Comparison of ENCODE assay signal across 17 mouse cellular contexts in the genomic region with DNA sequence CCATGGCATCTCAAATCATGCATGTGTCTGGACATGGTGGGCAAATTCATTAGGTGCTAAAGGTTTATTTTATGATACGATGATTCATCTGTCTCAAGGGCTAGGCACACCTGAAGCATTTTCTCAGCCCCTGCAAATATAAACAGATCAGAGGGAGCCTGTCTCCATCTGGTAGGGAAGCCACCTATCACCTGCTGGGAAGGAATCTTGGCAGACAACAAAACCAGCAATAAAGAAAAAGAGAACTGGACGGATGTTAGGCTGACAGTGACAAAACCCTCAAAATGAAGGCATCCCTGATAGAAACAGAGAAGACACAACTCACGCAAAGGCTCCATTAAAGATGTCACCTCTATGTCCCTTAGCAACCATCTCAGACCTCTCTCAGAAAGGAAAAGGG. TPM values are rescaled to one million over a fixed set of nuclear protein-coding genes. Genes with fewer than 3 reads are reported as not detected.
DNase-seq lines count a peak whose midpoint lies in the region; ATAC-seq lines count a peak whose summit lies in the region.
"Had no signal": no experiment of that assay in that cellular context is flagged by ENCODE, and none has a peak within 500 bp of the region (broad histone marks: within the 10 kb centered on the region; RNA-seq: fewer than 3 reads in every experiment).

No protein-coding gene starts in this region.

- intact Hi-C loops in heart, postnatal 10 days (cut with DNase I), result loop anchor here (1.0 kb wide), 1 partner anchor 30 kb away; no protein-coding TSS in a partner anchor

- peaks cover 52% of the 10 kb centered on the region for H3K4me1 ChIP-seq in heart, embryonic 15.5 days (replicated peaks)
- H3K4me1 ChIP-seq in midbrain, embryonic 14.5 days (ENCODE audit: control insufficient read depth, insufficient read depth, low read length), result no peaks in the 10 kb centered on the region
- peaks cover 3% of the 10 kb centered on the region; the same call in 1 of the 2 replicates for H3K4me1 ChIP-seq in midbrain, embryonic 11.5 days (ENCODE audit: control insufficient read depth, insufficient read depth, low read length)
- H3K4me1 ChIP-seq in neural tube, embryonic 15.5 days, result peaks cover 19% of the 10 kb centered on the region

- peak overlapping the region; percentile 46; the same call in 1 of the 2 replicates for H3K27ac ChIP-seq in heart, embryonic 15.5 days
- no peak overlapping the region for H3K27ac ChIP-seq in midbrain, embryonic 14.5 days (replicated peaks; ENCODE audit: low read depth, low read length)
- no peak overlapping the region for H3K27ac ChIP-seq in midbrain, embryonic 11.5 days (ENCODE audit: low read depth, low read length)
- H3K27ac ChIP-seq in neural tube, embryonic 15.5 days (replicated peaks), result no peak overlapping the region
- H3K27ac ChIP-seq: stomach, embryonic 15.5 days had no signal

- no peaks in the 10 kb centered on the region for H3K9me3 ChIP-seq in heart, embryonic 15.5 days (replicated peaks)
- no peaks in the 10 kb centered on the region for H3K9me3 ChIP-seq in midbrain, embryonic 14.5 days (ENCODE audit: control insufficient read depth, low read length)
- no peaks in the 10 kb centered on the region for H3K9me3 ChIP-seq in midbrain, embryonic 11.5 days (ENCODE audit: control insufficient read depth, low read length)
- H3K9me3 ChIP-seq in neural tube, embryonic 15.5 days (replicated peaks), result no peaks in the 10 kb centered on the region
- H3K9me3 ChIP-seq: stomach, embryonic 15.5 days had no signal

- peak; percentile 41 for DNase-seq in cerebellum, adult 11 months
- no peak for DNase-seq in cerebellum, adult 8-10 months
- no peak for DNase-seq in heart, postnatal 10 days
- no peak for DNase-seq in midbrain, embryonic 14.5 days
- no peak for DNase-seq in midbrain, embryonic 11.5 days (ENCODE audit: low spot score, missing footprints)
- DNase-seq: adrenal gland, adult 8-10 months; kidney, adult 18-20 months; kidney, postnatal 25 days; lung, adult 2 months; lung, postnatal 4 days had no signal

- H3K4me3 ChIP-seq in heart, embryonic 15.5 days, result peak overlapping the region; percentile 71
- no peak overlapping the region for H3K4me3 ChIP-seq in midbrain, embryonic 14.5 days (replicated peaks; ENCODE audit: low read depth, low read length)
- H3K4me3 ChIP-seq in midbrain, embryonic 11.5 days (ENCODE audit: low read depth, low read length), result no peak overlapping the region
- H3K4me3 ChIP-seq in neural tube, embryonic 15.5 days (replicated peaks), result no peak overlapping the region
- H3K4me3 ChIP-seq: stomach, embryonic 15.5 days had no signal

- H3K9ac ChIP-seq in heart, embryonic 15.5 days, result peak overlapping the region; percentile 18; the same call in 1 of the 2 replicates
- no peak overlapping the region for H3K9ac ChIP-seq in midbrain, embryonic 14.5 days (replicated peaks; ENCODE audit: low read length)
- no peak overlapping the region for H3K9ac ChIP-seq in midbrain, embryonic 11.5 days (ENCODE audit: low read length)
- H3K9ac ChIP-seq in neural tube, embryonic 15.5 days (replicated peaks), result no peak overlapping the region
- H3K9ac ChIP-seq: stomach, embryonic 15.5 days had no signal

- peaks cover 14% of the 10 kb centered on the region for H3K27me3 ChIP-seq in heart, embryonic 15.5 days
- peaks cover 9% of the 10 kb centered on the region; the same call in 1 of the 2 replicates for H3K27me3 ChIP-seq in midbrain, embryonic 14.5 days (ENCODE audit: control insufficient read depth, insufficient read depth, low read length)
- H3K27me3 ChIP-seq in midbrain, embryonic 11.5 days (ENCODE audit: control insufficient read depth, insufficient read depth, low read length), result peaks cover 24% of the 10 kb centered on the region
- 0 out of 2 replicates have a peak, but pooled peaks cover 2% of the 10 kb centered on the region for H3K27me3 ChIP-seq in neural tube, embryonic 15.5 days (replicated peaks)

- no peaks in the 10 kb centered on the region for H3K36me3 ChIP-seq in heart, embryonic 15.5 days
- H3K36me3 ChIP-seq in midbrain, embryonic 14.5 days (ENCODE audit: control insufficient read depth, insufficient read depth, low read length), result no peaks in the 10 kb centered on the region
- no peaks in the 10 kb centered on the region for H3K36me3 ChIP-seq in midbrain, embryonic 11.5 days (ENCODE audit: control insufficient read depth, insufficient read depth, low read length)
- H3K36me3 ChIP-seq in neural tube, embryonic 15.5 days, result no peaks in the 10 kb centered on the region
- H3K36me3 ChIP-seq: stomach, embryonic 15.5 days had no signal

- H3K4me2 ChIP-seq in heart, embryonic 15.5 days, result peak overlapping the region; percentile 59
- H3K4me2 ChIP-seq in midbrain, embryonic 14.5 days (ENCODE audit: low read length), result 0 out of 2 replicates have a peak overlapping the region, but pooled peaks have one; percentile 19
- no peak overlapping the region for H3K4me2 ChIP-seq in midbrain, embryonic 11.5 days
- peak overlapping the region; percentile 67 for H3K4me2 ChIP-seq in neural tube, embryonic 15.5 days
- H3K4me2 ChIP-seq: stomach, embryonic 15.5 days had no signal

- no peak for ATAC-seq in heart, embryonic 15.5 days (replicated peaks; ENCODE audit: insufficient number of reproducible peaks, insufficient read depth, low FRiP score, low read depth)
- ATAC-seq in midbrain, embryonic 14.5 days (ENCODE audit: low FRiP score, low TSS enrichment), result no peak
- no peak for ATAC-seq in midbrain, embryonic 11.5 days (ENCODE audit: low FRiP score)
- ATAC-seq in neural tube, embryonic 15.5 days (ENCODE audit: low FRiP score), result no peak
- ATAC-seq in megakaryocyte progenitor cell, adult 5-6 weeks (replicated peaks; ENCODE audit: poor library complexity), result no peak
- ATAC-seq: forebrain, embryonic 14.5 days had no signal

- WGBS in heart, embryonic 15.5 days, result 44% methylated on average over 3 of the region's 3 CpGs
- 56% methylated on average over 3 of the region's 3 CpGs for WGBS in midbrain, embryonic 14.5 days
- 63% methylated on average over 3 of the region's 3 CpGs for WGBS in midbrain, embryonic 11.5 days
- 42% methylated on average over 3 of the region's 3 CpGs for WGBS in neural tube, embryonic 15.5 days

RNA-seq across cellular contexts. Expression of gene Ryr2, which starts 3.7 kb away (rescaled TPM):
- polyA plus RNA-seq in heart, embryonic 15.5 days (2015; fragmentation: Nextera tagmentation; extraction: Ambion mirVana), result 27.3 and 30.0 TPM in 2 replicates
- 100 to 1,000 TPM; 767 to 773 TPM for total RNA-seq in heart, postnatal 10 days (2021)
- polyA plus RNA-seq in midbrain, embryonic 14.5 days (2014; fragmentation: Nextera tagmentation; extraction: Ambion mirVana), result 6.1 and 6.7 TPM in 2 replicates
- 0.25 and 0.34 TPM in 2 replicates for polyA plus RNA-seq in midbrain, embryonic 11.5 days (2014; fragmentation: Nextera tagmentation; extraction: Ambion mirVana)
- polyA plus RNA-seq in neural tube, embryonic 15.5 days (2015; fragmentation: Nextera tagmentation; extraction: Ambion mirVana), result 4.6 and 7.1 TPM in 2 replicates
- not detected in 2 replicates for total RNA-seq in megakaryocyte progenitor cell, adult 5-6 weeks (2015)
- not detected in 2 replicates for total RNA-seq in megakaryocyte progenitor cell, adult 5-6 weeks (2017)
- total RNA-seq: granulocyte monocyte progenitor cell, adult 5-6 weeks had no signal
- polyA plus RNA-seq: liver, adult 2 months had no signal
